In the genomic region with DNA sequence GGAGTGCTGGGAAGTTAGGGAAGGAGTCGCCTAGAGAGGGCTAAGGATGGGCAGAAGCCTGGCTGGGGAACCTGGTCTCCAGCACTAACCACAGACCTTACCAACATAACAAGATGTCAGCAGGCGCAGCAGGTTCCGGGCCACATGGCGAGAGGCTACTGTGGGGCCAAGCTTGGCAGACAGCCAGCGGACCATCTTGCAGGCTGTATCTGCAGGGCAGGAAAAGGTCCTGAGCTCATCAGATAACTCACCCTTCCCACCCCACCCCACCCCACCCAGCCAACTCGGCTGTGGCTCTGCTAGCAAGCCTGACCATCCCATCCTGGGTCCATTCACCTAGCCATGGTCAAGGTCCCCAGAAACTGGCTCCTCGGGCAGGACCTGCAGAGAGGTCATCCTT, we compare ENCODE assay signal across 11 mouse cellular contexts. TPM values are rescaled to one million over a fixed set of nuclear protein-coding genes. Genes with fewer than 3 reads are reported as not detected.
DNase-seq lines count a peak whose midpoint lies in the region; ATAC-seq and TF ChIP-seq lines count a peak whose summit lies in the region.
"Had no signal": no experiment of that assay in that cellular context is flagged by ENCODE, and none has a peak within 500 bp of the region (broad histone marks: within the 10 kb centered on the region; RNA-seq: fewer than 3 reads in every experiment).

No protein-coding gene starts in this region.

- peak; percentile 28; the same call in 1 of the 2 replicates for TF ChIP-seq POLR2A in bone marrow, adult 2 months (IDR thresholded peaks at IDR 0.05; ENCODE audit: borderline replicate concordance, control insufficient read depth, low read depth, low read length)

- no peak for DNase-seq in hindbrain, embryonic 10.5 days (ENCODE audit: low spot score)
- no peak for DNase-seq in hindbrain, postnatal 0 days (ENCODE audit: low spot score)
- DNase-seq in cerebellum, postnatal 14 days = peak; percentile 52 to 61
- DNase-seq in forebrain, postnatal 0 days = no peak
- no peak for DNase-seq in frontal cortex, postnatal 10 days (ENCODE audit: low spot score in 2 of 2)
- DNase-seq: lung, adult 2 months had no signal

- no peak for ATAC-seq in hindbrain, postnatal 0 days
- peak; percentile 76 for ATAC-seq in liver, embryonic 16.5 days (ENCODE audit: low read depth)
- no peak for ATAC-seq in forebrain, postnatal 0 days
- no peak for ATAC-seq in forebrain, embryonic 15.5 days (replicated peaks)
- ATAC-seq: midbrain, embryonic 15.5 days had no signal

- peaks cover 8% of the 10 kb centered on the region; the same call in 1 of the 2 replicates for H3K27me3 ChIP-seq in hindbrain, embryonic 10.5 days (ENCODE audit: insufficient read depth, poor library complexity, severe bottlenecking)
- no peaks in the 10 kb centered on the region for H3K27me3 ChIP-seq in hindbrain, postnatal 0 days (ENCODE audit: insufficient read depth, low read length)
- H3K27me3 ChIP-seq in liver, embryonic 16.5 days (ENCODE audit: control insufficient read depth, insufficient read depth, low read depth, low read length) = no peaks in the 10 kb centered on the region
- H3K27me3 ChIP-seq in forebrain, postnatal 0 days (ENCODE audit: insufficient read depth, low read length) = no peaks in the 10 kb centered on the region
- H3K27me3 ChIP-seq in forebrain, embryonic 15.5 days = no peaks in the 10 kb centered on the region
- H3K27me3 ChIP-seq: CH12.LX; midbrain, embryonic 15.5 days had no signal

- H3K27ac ChIP-seq in hindbrain, embryonic 10.5 days = peak overlapping the region; percentile 9; the same call in 1 of the 2 replicates
- no peak overlapping the region for H3K27ac ChIP-seq in hindbrain, postnatal 0 days
- H3K27ac ChIP-seq in bone marrow, adult 2 months (ENCODE audit: control insufficient read depth, insufficient read depth, low read depth, low read length, poor library complexity) = peak overlapping the region; percentile 90
- peak overlapping the region; percentile 93 for H3K27ac ChIP-seq in liver, embryonic 16.5 days (ENCODE audit: low read length)
- H3K27ac ChIP-seq in forebrain, postnatal 0 days (ENCODE audit: low read depth, low read length) = no peak overlapping the region
- H3K27ac ChIP-seq in forebrain, embryonic 15.5 days (replicated peaks) = no peak overlapping the region
- H3K27ac ChIP-seq: midbrain, embryonic 15.5 days had no signal

- H3K9me3 ChIP-seq in hindbrain, embryonic 10.5 days = no peaks in the 10 kb centered on the region
- H3K9me3 ChIP-seq in hindbrain, postnatal 0 days (ENCODE audit: low read length) = no peaks in the 10 kb centered on the region
- H3K9me3 ChIP-seq in liver, embryonic 16.5 days (replicated peaks; ENCODE audit: control insufficient read depth, low read length) = no peaks in the 10 kb centered on the region
- no peaks in the 10 kb centered on the region for H3K9me3 ChIP-seq in forebrain, postnatal 0 days (ENCODE audit: low read length)
- no peaks in the 10 kb centered on the region for H3K9me3 ChIP-seq in forebrain, embryonic 15.5 days
- H3K9me3 ChIP-seq: midbrain, embryonic 15.5 days had no signal

- 93% methylated on average over 7 of the region's 7 CpGs for WGBS in hindbrain, embryonic 10.5 days
- 68% methylated on average over 7 of the region's 7 CpGs for WGBS in hindbrain, postnatal 0 days
- 42% methylated on average over 7 of the region's 7 CpGs for WGBS in bone marrow, adult 2 months
- WGBS in liver, embryonic 16.5 days (ENCODE audit: insufficient replicate concordance) = 28% methylated on average over 7 of the region's 7 CpGs
- 79% methylated on average over 7 of the region's 7 CpGs for WGBS in forebrain, postnatal 0 days
- WGBS in forebrain, embryonic 15.5 days = 77% methylated on average over 7 of the region's 7 CpGs

- no peak overlapping the region for H3K4me3 ChIP-seq in hindbrain, embryonic 10.5 days
- H3K4me3 ChIP-seq in hindbrain, postnatal 0 days (ENCODE audit: low read length) = no peak overlapping the region
- H3K4me3 ChIP-seq in bone marrow, adult 2 months (replicated peaks; ENCODE audit: control insufficient read depth, low read depth, low read length) = peak overlapping the region; percentile 58
- H3K4me3 ChIP-seq in liver, embryonic 16.5 days (ENCODE audit: low read depth, low read length) = peak overlapping the region; percentile 59
- H3K4me3 ChIP-seq in forebrain, postnatal 0 days (ENCODE audit: low read depth, low read length) = no peak overlapping the region
- no peak overlapping the region for H3K4me3 ChIP-seq in forebrain, embryonic 15.5 days
- H3K4me3 ChIP-seq: midbrain, embryonic 15.5 days had no signal

- TF ChIP-seq CTCF in hindbrain, postnatal 0 days (IDR thresholded peaks at IDR 0.05; ENCODE audit: low read depth) = no peak
- no peak for TF ChIP-seq CTCF in bone marrow, adult 2 months (IDR thresholded peaks at IDR 0.05; ENCODE audit: control insufficient read depth, insufficient read depth, low read length)
- no peak for TF ChIP-seq CTCF in forebrain, postnatal 0 days (IDR thresholded peaks at IDR 0.05; ENCODE audit: low read depth)

- H3K36me3 ChIP-seq in hindbrain, embryonic 10.5 days = peaks cover 40% of the 10 kb centered on the region
- H3K36me3 ChIP-seq in hindbrain, postnatal 0 days (ENCODE audit: insufficient read depth, low read length) = peaks cover 24% of the 10 kb centered on the region; the same call in 1 of the 2 replicates
- peaks cover 42% of the 10 kb centered on the region for H3K36me3 ChIP-seq in liver, embryonic 16.5 days (ENCODE audit: control insufficient read depth, insufficient read depth)
- peaks cover 46% of the 10 kb centered on the region for H3K36me3 ChIP-seq in forebrain, postnatal 0 days (ENCODE audit: insufficient read depth)
- peaks cover 23% of the 10 kb centered on the region for H3K36me3 ChIP-seq in forebrain, embryonic 15.5 days

- H3K4me2 ChIP-seq in hindbrain, postnatal 0 days (ENCODE audit: low read depth, low read length) = no peak overlapping the region
- peak overlapping the region; percentile 80 for H3K4me2 ChIP-seq in liver, embryonic 16.5 days (ENCODE audit: low read depth, low read length)
- no peak overlapping the region for H3K4me2 ChIP-seq in forebrain, postnatal 0 days (ENCODE audit: low read depth)
- no peak overlapping the region for H3K4me2 ChIP-seq in forebrain, embryonic 15.5 days (replicated peaks)
- H3K4me2 ChIP-seq: midbrain, embryonic 15.5 days had no signal

- no peak overlapping the region for H3K9ac ChIP-seq in hindbrain, postnatal 0 days (replicated peaks; ENCODE audit: low read length)
- H3K9ac ChIP-seq in liver, embryonic 16.5 days (ENCODE audit: low read depth, low read length) = peak overlapping the region; percentile 70
- H3K9ac ChIP-seq in forebrain, postnatal 0 days = no peak overlapping the region
- no peak overlapping the region for H3K9ac ChIP-seq in forebrain, embryonic 15.5 days (replicated peaks)
- H3K9ac ChIP-seq: midbrain, embryonic 15.5 days had no signal

- H3K4me1 ChIP-seq in hindbrain, embryonic 10.5 days (replicated peaks) = peaks cover 28% of the 10 kb centered on the region
- peaks cover 7% of the 10 kb centered on the region; the same call in 1 of the 2 replicates for H3K4me1 ChIP-seq in hindbrain, postnatal 0 days (ENCODE audit: insufficient read depth, low read length)
- peaks cover 6% of the 10 kb centered on the region for H3K4me1 ChIP-seq in bone marrow, adult 2 months (ENCODE audit: control insufficient read depth, insufficient read depth, low read length)
- peaks cover 72% of the 10 kb centered on the region for H3K4me1 ChIP-seq in liver, embryonic 16.5 days (ENCODE audit: control insufficient read depth, low read depth, low read length)
- 0 out of 2 replicates have a peak, but pooled peaks cover 8% of the 10 kb centered on the region for H3K4me1 ChIP-seq in forebrain, postnatal 0 days (ENCODE audit: insufficient read depth)
- peaks cover 23% of the 10 kb centered on the region for H3K4me1 ChIP-seq in forebrain, embryonic 15.5 days

RNA-seq across cellular contexts. Expression of a gene that starts 4.8 kb away (rescaled TPM):
- 7.7 and 8.6 TPM in 2 replicates for polyA plus RNA-seq in hindbrain, embryonic 10.5 days (2016; fragmentation: Nextera tagmentation; extraction: Ambion mirVana)
- 19.4 and 20.4 TPM in 2 replicates for total RNA-seq in hindbrain, postnatal 0 days (2014; rRNA removed)
- polyA plus RNA-seq in hindbrain, postnatal 0 days (2015; fragmentation: Nextera tagmentation; extraction: Ambion mirVana) = 3.9 and 4.1 TPM in 2 replicates
- polyA plus RNA-seq in bone marrow, adult 2 months (2011; ENCODE audit: insufficient read depth, insufficient read length, low replicate concordance, missing spikeins) = 21.0 and 33.5 TPM in 2 replicates
- polyA plus RNA-seq in liver, embryonic 16.5 days (2015; fragmentation: Nextera tagmentation; extraction: Ambion mirVana) = 22.6 and 24.9 TPM in 2 replicates
- total RNA-seq in forebrain, postnatal 0 days (2014; rRNA removed) = 15.8 and 15.9 TPM in 2 replicates
- 4.2 and 4.9 TPM in 2 replicates for polyA plus RNA-seq in forebrain, postnatal 0 days (2015; fragmentation: Nextera tagmentation; extraction: Ambion mirVana)
- 7.7 and 8.2 TPM in 2 replicates for polyA plus RNA-seq in forebrain, embryonic 15.5 days (2015; fragmentation: Nextera tagmentation; extraction: Ambion mirVana)

RNA-seq across cellular contexts. Expression of a gene that starts 10.3 kb away (rescaled TPM):
- 0.07 TPM in 1 of 2 replicates, not detected in the other for polyA plus RNA-seq in hindbrain, embryonic 10.5 days (2016; fragmentation: Nextera tagmentation; extraction: Ambion mirVana)
- total RNA-seq in hindbrain, postnatal 0 days (2014; rRNA removed) = 0.05 TPM in 1 of 2 replicates, not detected in the other
- not detected in 2 replicates for polyA plus RNA-seq in hindbrain, postnatal 0 days (2015; fragmentation: Nextera tagmentation; extraction: Ambion mirVana)
- 0.70 and 2.2 TPM in 2 replicates for polyA plus RNA-seq in bone marrow, adult 2 months (2011; ENCODE audit: insufficient read depth, insufficient read length, low replicate concordance, missing spikeins)
- 753 and 817 TPM in 2 replicates for polyA plus RNA-seq in liver, embryonic 16.5 days (2015; fragmentation: Nextera tagmentation; extraction: Ambion mirVana)
- total RNA-seq in forebrain, postnatal 0 days (2014; rRNA removed) = 0.24 TPM in 1 of 2 replicates, not detected in the other
- polyA plus RNA-seq in forebrain, postnatal 0 days (2015; fragmentation: Nextera tagmentation; extraction: Ambion mirVana) = not detected in 2 replicates
- 0.22 TPM in 1 of 2 replicates, not detected in the other for polyA plus RNA-seq in forebrain, embryonic 15.5 days (2015; fragmentation: Nextera tagmentation; extraction: Ambion mirVana)
- polyA plus RNA-seq: midbrain, embryonic 15.5 days had no signal

RNA-seq across cellular contexts. Expression of a gene that starts 11.8 kb away (rescaled TPM):
- polyA plus RNA-seq in hindbrain, embryonic 10.5 days (2016; fragmentation: Nextera tagmentation; extraction: Ambion mirVana) = 11.7 and 12.4 TPM in 2 replicates
- 1.0 and 3.4 TPM in 2 replicates for total RNA-seq in hindbrain, postnatal 0 days (2014; rRNA removed)
- polyA plus RNA-seq in hindbrain, postnatal 0 days (2015; fragmentation: Nextera tagmentation; extraction: Ambion mirVana) = 1.5 and 1.6 TPM in 2 replicates
- 1.2 and 5.0 TPM in 2 replicates for polyA plus RNA-seq in bone marrow, adult 2 months (2011; ENCODE audit: insufficient read depth, insufficient read length, low replicate concordance, missing spikeins)
- polyA plus RNA-seq in liver, embryonic 16.5 days (2015; fragmentation: Nextera tagmentation; extraction: Ambion mirVana) = 19.6 and 20.4 TPM in 2 replicates
- 0.31 and 1.4 TPM in 2 replicates for total RNA-seq in forebrain, postnatal 0 days (2014; rRNA removed)
- 0.79 and 1.2 TPM in 2 replicates for polyA plus RNA-seq in forebrain, postnatal 0 days (2015; fragmentation: Nextera tagmentation; extraction: Ambion mirVana)
- polyA plus RNA-seq in forebrain, embryonic 15.5 days (2015; fragmentation: Nextera tagmentation; extraction: Ambion mirVana) = 0.95 and 1.3 TPM in 2 replicates

RNA-seq across cellular contexts. Expression of a gene that starts 27.2 kb away (rescaled TPM):
- polyA plus RNA-seq in hindbrain, embryonic 10.5 days (2016; fragmentation: Nextera tagmentation; extraction: Ambion mirVana) = 95.3 and 106 TPM in 2 replicates
- 56.6 and 57.6 TPM in 2 replicates for total RNA-seq in hindbrain, postnatal 0 days (2014; rRNA removed)
- polyA plus RNA-seq in hindbrain, postnatal 0 days (2015; fragmentation: Nextera tagmentation; extraction: Ambion mirVana) = 41.5 and 47.1 TPM in 2 replicates
- 16.7 and 18.3 TPM in 2 replicates for polyA plus RNA-seq in bone marrow, adult 2 months (2011; ENCODE audit: insufficient read depth, insufficient read length, low replicate concordance, missing spikeins)
- polyA plus RNA-seq in liver, embryonic 16.5 days (2015; fragmentation: Nextera tagmentation; extraction: Ambion mirVana) = 363 and 402 TPM in 2 replicates
- 43.0 and 53.3 TPM in 2 replicates for total RNA-seq in forebrain, postnatal 0 days (2014; rRNA removed)
- 44.6 and 57.7 TPM in 2 replicates for polyA plus RNA-seq in forebrain, postnatal 0 days (2015; fragmentation: Nextera tagmentation; extraction: Ambion mirVana)
- polyA plus RNA-seq in forebrain, embryonic 15.5 days (2015; fragmentation: Nextera tagmentation; extraction: Ambion mirVana) = 21.4 and 27.2 TPM in 2 replicates

RNA-seq across cellular contexts. Expression of a gene that starts 36.9 kb away (rescaled TPM):
- polyA plus RNA-seq in hindbrain, embryonic 10.5 days (2016; fragmentation: Nextera tagmentation; extraction: Ambion mirVana) = 74.8 and 78.1 TPM in 2 replicates
- total RNA-seq in hindbrain, postnatal 0 days (2014; rRNA removed) = 118 and 126 TPM in 2 replicates
- 25.9 and 29.4 TPM in 2 replicates for polyA plus RNA-seq in hindbrain, postnatal 0 days (2015; fragmentation: Nextera tagmentation; extraction: Ambion mirVana)
- polyA plus RNA-seq in bone marrow, adult 2 months (2011; ENCODE audit: insufficient read depth, insufficient read length, low replicate concordance, missing spikeins) = 18.5 and 35.4 TPM in 2 replicates
- 24.1 and 25.3 TPM in 2 replicates for polyA plus RNA-seq in liver, embryonic 16.5 days (2015; fragmentation: Nextera tagmentation; extraction: Ambion mirVana)
- total RNA-seq in forebrain, postnatal 0 days (2014; rRNA removed) = 89.0 and 120 TPM in 2 replicates
- polyA plus RNA-seq in forebrain, postnatal 0 days (2015; fragmentation: Nextera tagmentation; extraction: Ambion mirVana) = 25.6 and 27.9 TPM in 2 replicates
- 55.0 and 58.3 TPM in 2 replicates for polyA plus RNA-seq in forebrain, embryonic 15.5 days (2015; fragmentation: Nextera tagmentation; extraction: Ambion mirVana)

Comparison
In these comparisons a context has a peak if more than half of its experiments do, and no peak if none do; other contexts are left out.
1. H3K27ac ChIP-seq: peak in hindbrain, embryonic 10.5 days (single experiment), bone marrow, adult 2 months (single experiment) and liver, embryonic 16.5 days (single experiment); none in hindbrain, postnatal 0 days (single experiment), forebrain, postnatal 0 days (single experiment) and forebrain, embryonic 15.5 days (single experiment).
2. DNase-seq: peak in cerebellum, postnatal 14 days (2 of 2); none in hindbrain, embryonic 10.5 days (single experiment), hindbrain, postnatal 0 days (single experiment), forebrain, postnatal 0 days (single experiment) and frontal cortex, postnatal 10 days (0 of 2).
3. H3K4me3 ChIP-seq: peak in bone marrow, adult 2 months (single experiment) and liver, embryonic 16.5 days (single experiment); none in hindbrain, embryonic 10.5 days (single experiment), hindbrain, postnatal 0 days (single experiment), forebrain, postnatal 0 days (single experiment) and forebrain, embryonic 15.5 days (single experiment).
4. RNA of a gene that starts 10.3 kb away (polyA plus RNA-seq): 753 to 817 TPM in liver, embryonic 16.5 days; 0.70 to 2.2 TPM in bone marrow, adult 2 months, 0.22 TPM in forebrain, embryonic 15.5 days, not detected in hindbrain, postnatal 0 days, 0.07 TPM in hindbrain, embryonic 10.5 days and not detected in forebrain, postnatal 0 days; every median in the first group is over 100 times any median in the second.